Comparison of ENCODE assay signal across 11 mouse cellular contexts in genomic region chr8:35211506-35212452, GRCm38 (mm10).
DNase-seq lines count a peak whose midpoint lies in the region; ATAC-seq and TF ChIP-seq lines count a peak whose summit lies in the region.
"Had no signal": no experiment of that assay in that cellular context is flagged by ENCODE, and none has a peak within 500 bp of the region (broad histone marks: within the 10 kb centered on the region; RNA-seq: fewer than 3 reads in every experiment).

No protein-coding gene starts in this region.

- H3K9ac ChIP-seq in liver, postnatal 0 days (replicated peaks), result no peak overlapping the region
- H3K9ac ChIP-seq in limb, embryonic 13.5 days, result no peak overlapping the region
- H3K9ac ChIP-seq: forebrain, embryonic 15.5 days had no signal

- H3K4me1 ChIP-seq in liver, postnatal 0 days (ENCODE audit: insufficient read depth), result peaks cover 35% of the 10 kb centered on the region
- H3K4me1 ChIP-seq in limb, embryonic 13.5 days, result peaks cover 16% of the 10 kb centered on the region
- H3K4me1 ChIP-seq: forebrain, embryonic 15.5 days had no signal

- peak; percentile 29; the same call in 1 of the 2 replicates for TF ChIP-seq EP300 in liver, postnatal 0 days (IDR thresholded peaks at IDR 0.05; ENCODE audit: low read depth)

- ATAC-seq in liver, postnatal 0 days, result peak; percentile 78
- peak; percentile 51 for ATAC-seq in limb, embryonic 13.5 days (ENCODE audit: low FRiP score, low read depth)
- no peak for ATAC-seq in megakaryocyte, adult 5-6 weeks (ENCODE audit: poor library complexity, severe bottlenecking)
- ATAC-seq: forebrain, embryonic 15.5 days; intestine, embryonic 16.5 days had no signal

- H3K4me2 ChIP-seq in liver, postnatal 0 days (ENCODE audit: low read depth, low read length), result no peak overlapping the region
- H3K4me2 ChIP-seq in limb, embryonic 13.5 days (replicated peaks), result no peak overlapping the region
- H3K4me2 ChIP-seq: forebrain, embryonic 15.5 days had no signal

- H3K9me3 ChIP-seq in liver, postnatal 0 days (ENCODE audit: low read length), result no peaks in the 10 kb centered on the region
- no peaks in the 10 kb centered on the region for H3K9me3 ChIP-seq in limb, embryonic 13.5 days
- H3K9me3 ChIP-seq: forebrain, embryonic 15.5 days had no signal

- WGBS in liver, postnatal 0 days (ENCODE audit: insufficient replicate concordance), result 48% methylated on average over 10 of the region's 10 CpGs
- WGBS in limb, embryonic 13.5 days, result 61% methylated on average over 10 of the region's 10 CpGs

- DNase-seq in adrenal gland, adult 2 months, result peak; percentile 52
- no peak for DNase-seq in adrenal gland, adult 18-20 months (ENCODE audit: low spot score in 2 of 2)
- peak; percentile 26 for DNase-seq in liver, postnatal 0 days
- DNase-seq in liver, result no peak
- peak; percentile 49 for DNase-seq in embryo, embryonic 11 days
- no peak for DNase-seq in left cerebral cortex, postnatal 14 days (ENCODE audit: low spot score in 2 of 2)
- DNase-seq: gastrocnemius, postnatal 25 days had no signal

- H3K27me3 ChIP-seq in liver, postnatal 0 days (ENCODE audit: insufficient read depth, low read length), result no peaks in the 10 kb centered on the region
- no peaks in the 10 kb centered on the region for H3K27me3 ChIP-seq in limb, embryonic 13.5 days
- H3K27me3 ChIP-seq: forebrain, embryonic 15.5 days had no signal

- H3K27ac ChIP-seq in liver, postnatal 0 days (ENCODE audit: low read depth), result peak overlapping the region; percentile 74
- no peak overlapping the region for H3K27ac ChIP-seq in limb, embryonic 13.5 days
- H3K27ac ChIP-seq: forebrain, embryonic 15.5 days had no signal

- no peak overlapping the region for H3K4me3 ChIP-seq in liver, postnatal 0 days (ENCODE audit: low read depth, low read length)
- H3K4me3 ChIP-seq in limb, embryonic 13.5 days, result no peak overlapping the region
- H3K4me3 ChIP-seq: forebrain, embryonic 15.5 days had no signal

- no peak for TF ChIP-seq CTCF in liver, postnatal 0 days (IDR thresholded peaks at IDR 0.05; ENCODE audit: low read depth)

- intact Hi-C loops in left cerebral cortex, postnatal 14 days (cut with DNase I), result no loop called here

- H3K36me3 ChIP-seq in liver, postnatal 0 days (replicated peaks; ENCODE audit: insufficient read depth, low read length), result no peaks in the 10 kb centered on the region
- no peaks in the 10 kb centered on the region for H3K36me3 ChIP-seq in limb, embryonic 13.5 days
- H3K36me3 ChIP-seq: forebrain, embryonic 15.5 days had no signal

Comparison
In these comparisons a context has a peak if more than half of its experiments do, and no peak if none do; other contexts are left out.
1. DNase-seq: peak in adrenal gland, adult 2 months (single experiment), liver, postnatal 0 days (single experiment) and embryo, embryonic 11 days (single experiment); none in adrenal gland, adult 18-20 months (0 of 2), liver (single experiment) and left cerebral cortex, postnatal 14 days (0 of 2).